Mouse (Mus musculus): ENCODE data around the gene Nek10. TPM values are rescaled to one million over a fixed set of nuclear protein-coding genes. Genes with fewer than 3 reads are reported as not detected.

Nek10 gene
- polyA plus RNA-seq, 1 experiment from 2014 or later, result not detected

GRCm38 (mm10) chr14:14895363-14895762 lies 92.1 kb downstream of the Nek10 start:
- whole genome bisulfite sequencing, result 96% methylated on average over 2 of the region's 2 CpGs
- Histone ChIP-seq H3K4me1 (no peaks in the 10 kb centered on the region), H3K27ac (replicated peaks) (no peak overlapping the region), H3K4me3 (no peak overlapping the region), H3K36me3 (no peaks in the 10 kb centered on the region), H3K27me3 (ENCODE audit: low read depth, poor library complexity, severe bottlenecking) (no peaks in the 10 kb centered on the region), H3K9me3 (replicated peaks) (no peaks in the 10 kb centered on the region)
- no peak for DNase-seq (ENCODE audit: low spot score)

- Histone ChIP-seq H3K4me1 (no peaks in the 10 kb centered on the region), H3K9me3 (replicated peaks) (no peaks in the 10 kb centered on the region)
- WGBS, result 88% methylated on average over 3 of the region's 3 CpGs
Measured at GRCm38 (mm10) chr14:14896399-14897136, 93.4 kb downstream of the Nek10 start.

GRCm38 (mm10) chr14:14904750-14905529 lies 101.7 kb downstream of the Nek10 start:
- Histone ChIP-seq H3K36me3 (no peaks in the 10 kb centered on the region), H3K27me3 (ENCODE audit: low read depth, poor library complexity, severe bottlenecking) (no peaks in the 10 kb centered on the region), H3K9me3 (replicated peaks) (no peaks in the 10 kb centered on the region), H3K4me3 (0 out of 2 replicates have a peak overlapping the region, but pooled peaks have one; percentile 23), H3K4me1 (no peaks in the 10 kb centered on the region), H3K27ac (replicated peaks) (no peak overlapping the region)
- WGBS, result 21% methylated on average over 9 of the region's 9 CpGs
- peak; percentile 60 for DNase-seq (ENCODE audit: low spot score)

More at GRCm38 (mm10) chr14:14896399-14897136, 93.4 kb downstream of the Nek10 start:
- Histone ChIP-seq H3K27me3 (ENCODE audit: low read depth, poor library complexity, severe bottlenecking) (no peaks in the 10 kb centered on the region), H3K36me3 (no peaks in the 10 kb centered on the region), H3K4me3 (no peak overlapping the region), H3K27ac (replicated peaks) (no peak overlapping the region)
- DNase-seq (ENCODE audit: low spot score), result no peak

GRCm38 (mm10) chr14:14905530-14905852 lies 102.3 kb downstream of the Nek10 start:
- Histone ChIP-seq H3K4me1 (no peaks in the 10 kb centered on the region), H3K27ac (replicated peaks) (no peak overlapping the region), H3K4me3 (no peak overlapping the region), H3K27me3 (ENCODE audit: low read depth, poor library complexity, severe bottlenecking) (no peaks in the 10 kb centered on the region), H3K9me3 (replicated peaks) (no peaks in the 10 kb centered on the region), H3K36me3 (no peaks in the 10 kb centered on the region)
- DNase-seq (ENCODE audit: low spot score), result no peak
- WGBS, result 76% methylated on average over 5 of the region's 5 CpGs

GRCm38 (mm10) chr14:14925615-14926014 lies 122.4 kb downstream of the Nek10 start:
- Histone ChIP-seq H3K4me3 (no peak overlapping the region), H3K27ac (replicated peaks) (no peak overlapping the region), H3K27me3 (ENCODE audit: low read depth, poor library complexity, severe bottlenecking) (no peaks in the 10 kb centered on the region), H3K9me3 (replicated peaks) (no peaks in the 10 kb centered on the region), H3K4me1 (no peaks in the 10 kb centered on the region), H3K36me3 (no peaks in the 10 kb centered on the region)
- WGBS, result 77% methylated on average over 1 of the region's 1 CpGs
- DNase-seq (ENCODE audit: low spot score), result no peak

- Histone ChIP-seq H3K4me1 (no peaks in the 10 kb centered on the region), H3K27ac (replicated peaks) (no peak overlapping the region), H3K27me3 (ENCODE audit: low read depth, poor library complexity, severe bottlenecking) (no peaks in the 10 kb centered on the region), H3K4me3 (no peak overlapping the region), H3K9me3 (replicated peaks) (no peaks in the 10 kb centered on the region), H3K36me3 (no peaks in the 10 kb centered on the region)
- DNase-seq (ENCODE audit: low spot score), result no peak
- 86% methylated on average over 2 of the region's 2 CpGs for WGBS
Measured at GRCm38 (mm10) chr14:14927559-14927958, 124.3 kb downstream of the Nek10 start.

- Histone ChIP-seq H3K4me1 (no peaks in the 10 kb centered on the region), H3K27ac (replicated peaks) (no peak overlapping the region), H3K27me3 (ENCODE audit: low read depth, poor library complexity, severe bottlenecking) (no peaks in the 10 kb centered on the region), H3K4me3 (no peak overlapping the region), H3K36me3 (no peaks in the 10 kb centered on the region), H3K9me3 (replicated peaks) (no peaks in the 10 kb centered on the region)
- DNase-seq (ENCODE audit: low spot score), result no peak
- WGBS, result 79% methylated on average over 2 of the region's 2 CpGs
Measured at GRCm38 (mm10) chr14:14934977-14935376, 131.8 kb downstream of the Nek10 start.

- no peak for DNase-seq (ENCODE audit: low spot score)
- no peaks in the 10 kb centered on the region for H3K4me1 ChIP-seq
Measured at GRCm38 (mm10) chr14:14945930-14946329, 142.7 kb downstream of the Nek10 start.

GRCm38 (mm10) chr14:14949023-14949422 lies 145.8 kb downstream of the Nek10 start:
- WGBS, result 62% methylated on average over 2 of the region's 2 CpGs
- Histone ChIP-seq H3K4me1 (no peaks in the 10 kb centered on the region), H3K27me3 (ENCODE audit: low read depth, poor library complexity, severe bottlenecking) (no peaks in the 10 kb centered on the region), H3K4me3 (no peak overlapping the region), H3K36me3 (no peaks in the 10 kb centered on the region), H3K27ac (replicated peaks) (no peak overlapping the region), H3K9me3 (replicated peaks) (no peaks in the 10 kb centered on the region)
- DNase-seq (ENCODE audit: low spot score), result no peak

More at GRCm38 (mm10) chr14:14945930-14946329, 142.7 kb downstream of the Nek10 start:
- H3K27ac ChIP-seq (replicated peaks), result no peak overlapping the region
- no peaks in the 10 kb centered on the region for H3K27me3 ChIP-seq (ENCODE audit: low read depth, poor library complexity, severe bottlenecking)
- no peak overlapping the region for H3K4me3 ChIP-seq
- no peaks in the 10 kb centered on the region for H3K9me3 ChIP-seq (replicated peaks)
- no peaks in the 10 kb centered on the region for H3K36me3 ChIP-seq

- no peaks in the 10 kb centered on the region for H3K27me3 ChIP-seq (ENCODE audit: low read depth, poor library complexity, severe bottlenecking)
- no peaks in the 10 kb centered on the region for H3K4me1 ChIP-seq
- no peak overlapping the region for H3K4me3 ChIP-seq
- no peaks in the 10 kb centered on the region for H3K36me3 ChIP-seq
- no peak overlapping the region for H3K27ac ChIP-seq (replicated peaks)
- 84% methylated on average over 1 of the region's 1 CpGs for WGBS
- H3K9me3 ChIP-seq (replicated peaks), result no peaks in the 10 kb centered on the region
- no peak for DNase-seq (ENCODE audit: low spot score)
Measured at GRCm38 (mm10) chr14:14951808-14952207, 148.6 kb downstream of the Nek10 start.

GRCm38 (mm10) chr14:14959780-14960440 lies 156.7 kb downstream of the Nek10 start:
- H3K27ac ChIP-seq (replicated peaks), result no peak overlapping the region
- peaks cover 6% of the 10 kb centered on the region; the same call in 1 of the 2 replicates for H3K4me1 ChIP-seq
- no peaks in the 10 kb centered on the region for H3K36me3 ChIP-seq
- no peaks in the 10 kb centered on the region for H3K9me3 ChIP-seq (replicated peaks)
- no peak overlapping the region for H3K4me3 ChIP-seq
- DNase-seq (ENCODE audit: low spot score), result no peak
- WGBS, result 88% methylated on average over 2 of the region's 2 CpGs
- H3K27me3 ChIP-seq (ENCODE audit: low read depth, poor library complexity, severe bottlenecking), result no peaks in the 10 kb centered on the region

- H3K27me3 ChIP-seq (ENCODE audit: low read depth, poor library complexity, severe bottlenecking), result no peaks in the 10 kb centered on the region
- 80% methylated on average over 2 of the region's 2 CpGs for WGBS
Measured at GRCm38 (mm10) chr14:14960441-14960988, 157.3 kb downstream of the Nek10 start.

More at GRCm38 (mm10) chr14:14960441-14960988, 157.3 kb downstream of the Nek10 start:
- DNase-seq (ENCODE audit: low spot score), result no peak
- Histone ChIP-seq H3K36me3 (no peaks in the 10 kb centered on the region), H3K27ac (replicated peaks) (no peak overlapping the region; the same call in 1 of the 2 replicates), H3K4me3 (no peak overlapping the region), H3K9me3 (replicated peaks) (no peaks in the 10 kb centered on the region), H3K4me1 (peaks cover 6% of the 10 kb centered on the region; the same call in 1 of the 2 replicates)
